Mouse (Mus musculus): ENCODE measurements at regions not wholly inside any gene's neighbourhood (a gene's known extent, or its start where the extent isn't known, plus 50 kb on each side); places are given as distances from the start of the nearest gene placed in this dataset.
"Not testable (repeated sequence)": the region's sequence is repeated elsewhere in the genome, so short reads cannot be mapped to it uniquely, and the experiment has no call there.

DNA sequence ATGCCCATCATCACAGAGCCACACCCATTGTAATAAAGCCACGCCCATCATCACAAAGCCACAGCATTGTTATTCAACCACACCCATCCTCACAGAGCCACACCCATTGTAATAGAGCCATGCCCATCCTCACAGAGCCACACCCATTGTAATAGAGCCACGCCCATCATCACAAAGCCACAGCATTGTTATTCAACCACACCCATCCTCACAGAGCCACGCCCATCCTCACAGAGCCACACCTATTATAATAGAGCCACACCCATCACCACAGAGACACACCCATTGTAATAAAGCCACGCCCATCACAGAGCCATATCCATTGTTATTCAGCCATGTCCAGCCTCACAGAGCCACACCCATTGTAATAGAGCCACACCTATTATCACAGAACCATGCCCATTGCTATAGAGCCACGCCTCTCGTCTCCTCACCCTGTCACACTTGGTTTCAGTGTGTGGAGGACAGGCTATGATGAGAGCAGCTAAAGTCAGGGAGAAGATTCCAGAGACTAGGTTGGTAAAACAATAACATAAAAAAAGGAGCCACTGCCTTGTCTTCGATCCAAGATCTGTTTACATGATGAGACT, 85.6 kb downstream of the Gxylt1 start:
- DNase-seq (ENCODE audit: low read depth): no peak

DNA sequence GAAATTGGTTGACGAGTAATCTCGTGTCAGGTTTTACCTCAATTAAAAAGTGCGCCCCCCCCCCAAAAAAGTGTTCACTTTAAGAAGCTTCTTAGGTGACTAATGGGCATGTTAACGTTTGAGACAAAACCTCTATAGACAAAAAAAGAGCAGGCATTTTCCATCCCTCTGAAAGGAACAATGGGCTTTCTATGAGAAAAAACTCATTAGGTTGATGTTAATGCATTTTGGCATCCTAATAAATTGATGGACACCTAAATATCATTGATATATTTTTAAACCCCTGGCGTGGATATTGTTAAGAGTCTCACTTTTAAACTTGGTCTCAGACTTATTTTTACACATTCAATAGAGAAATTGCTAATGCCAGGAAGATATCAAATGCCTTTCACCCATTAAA, 98.8 kb downstream of the Gxylt1 start:
- DNase-seq (ENCODE audit: low read depth): no peak

DNA sequence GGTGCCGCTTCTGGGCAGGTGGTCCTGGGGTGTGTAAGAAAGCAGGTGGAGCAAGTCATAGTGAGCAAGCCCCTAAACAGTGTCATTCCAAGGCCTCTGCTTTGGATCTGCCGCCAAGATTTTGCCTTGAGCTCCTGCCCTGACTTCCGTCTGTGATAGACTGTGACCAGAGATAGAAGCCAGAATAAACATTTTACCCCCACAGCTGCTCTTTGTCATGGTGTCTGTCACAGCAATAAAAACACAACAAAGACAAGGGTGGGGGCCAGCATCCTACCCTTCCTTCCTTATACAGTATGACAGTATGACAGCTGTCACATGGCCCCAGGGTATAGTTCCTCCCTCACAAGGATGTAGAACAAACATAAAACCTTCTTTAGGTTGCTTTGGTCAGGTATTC, 106.2 kb downstream of the Gxylt1 start:
- DNase-seq (ENCODE audit: low read depth): no peak

DNA sequence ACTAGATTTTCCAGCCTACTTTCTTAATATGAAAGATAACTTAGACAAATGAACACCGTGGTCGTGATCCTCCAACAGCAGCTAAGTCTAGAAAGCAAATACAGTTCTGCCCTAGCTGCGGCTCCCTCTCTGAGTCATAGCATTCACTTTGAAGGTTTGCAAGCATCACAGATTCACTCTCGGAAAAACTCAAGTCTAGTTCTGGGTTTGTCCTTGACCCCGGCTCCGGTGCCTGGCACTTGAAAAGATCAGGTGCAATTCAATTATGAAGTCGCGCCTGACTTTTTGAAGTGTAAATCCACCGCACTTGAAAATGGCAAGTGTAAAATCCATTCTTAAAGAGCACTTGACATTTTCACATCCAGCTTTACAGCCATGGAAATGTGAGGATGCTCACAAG, 107.5 kb downstream of the Gxylt1 start:
- no peak for DNase-seq (ENCODE audit: low read depth)

DNA sequence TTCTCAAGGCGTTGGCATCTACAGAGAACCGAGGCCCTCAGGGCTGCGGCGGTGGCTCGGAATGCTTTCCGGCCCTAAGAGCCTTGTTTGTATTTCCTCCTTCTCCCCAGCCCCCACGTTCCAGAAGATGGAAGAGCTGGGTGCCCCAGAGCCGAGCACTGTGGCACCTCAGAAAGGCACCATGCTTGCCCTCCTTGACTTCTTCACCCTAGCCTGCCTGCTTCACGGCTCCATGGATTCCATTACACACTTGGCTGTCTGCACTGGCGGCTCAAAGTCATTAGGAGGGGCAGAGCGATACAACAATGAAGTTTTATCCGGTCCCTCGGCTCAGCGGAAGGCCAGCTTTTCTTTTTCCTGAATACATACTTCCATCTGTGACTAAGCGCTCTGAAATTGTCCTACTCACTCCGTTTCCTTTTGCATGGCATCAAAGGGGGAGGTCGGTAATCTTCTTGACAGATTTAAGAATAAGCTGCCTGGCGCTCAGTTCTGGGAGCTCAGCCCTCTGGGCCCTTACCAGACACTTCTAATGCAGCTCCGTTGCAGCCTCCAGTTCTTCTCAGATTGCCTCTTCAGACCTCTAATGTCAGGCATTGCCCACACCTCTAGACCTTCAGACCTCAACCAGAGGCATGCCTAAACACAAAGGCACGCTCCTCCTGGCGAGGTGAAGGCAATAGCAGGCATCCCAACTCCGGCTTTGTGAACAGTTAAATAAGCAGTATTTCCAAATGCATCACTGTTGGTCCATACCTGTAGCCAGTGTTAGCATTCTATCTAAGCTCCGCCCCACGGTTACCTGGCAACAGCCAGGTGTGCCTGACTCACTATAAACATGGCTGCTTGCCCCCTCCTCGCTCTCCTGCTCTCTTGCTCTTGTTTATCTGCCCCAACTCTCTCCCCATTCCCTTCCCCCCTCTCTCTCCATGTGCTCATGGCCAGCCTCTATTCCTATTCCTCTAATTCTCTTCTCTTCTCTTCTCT, 112.8 kb downstream of the Gxylt1 start:
- no peak for DNase-seq (ENCODE audit: low read depth)

DNA sequence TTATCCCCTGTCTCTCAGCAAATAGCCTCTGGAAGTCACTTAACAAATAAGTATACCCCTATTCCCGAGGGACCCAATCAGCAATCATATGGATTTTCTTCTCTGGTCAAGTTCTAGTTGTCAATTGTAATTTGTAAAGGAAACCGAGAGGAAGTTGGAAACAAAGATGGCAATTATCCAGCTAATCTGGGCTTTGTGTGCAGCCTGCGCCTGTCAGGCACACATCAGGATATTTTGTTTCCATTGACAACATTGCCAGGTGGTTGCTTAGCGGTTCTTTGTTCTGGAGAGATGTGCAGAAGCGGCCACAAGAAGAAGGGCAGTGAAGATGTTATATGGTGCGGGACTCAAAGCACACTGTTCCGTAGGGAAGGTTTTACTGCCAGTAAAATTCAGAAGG, 113.7 kb downstream of the Gxylt1 start:
- DNase-seq (ENCODE audit: low read depth): no peak

DNA sequence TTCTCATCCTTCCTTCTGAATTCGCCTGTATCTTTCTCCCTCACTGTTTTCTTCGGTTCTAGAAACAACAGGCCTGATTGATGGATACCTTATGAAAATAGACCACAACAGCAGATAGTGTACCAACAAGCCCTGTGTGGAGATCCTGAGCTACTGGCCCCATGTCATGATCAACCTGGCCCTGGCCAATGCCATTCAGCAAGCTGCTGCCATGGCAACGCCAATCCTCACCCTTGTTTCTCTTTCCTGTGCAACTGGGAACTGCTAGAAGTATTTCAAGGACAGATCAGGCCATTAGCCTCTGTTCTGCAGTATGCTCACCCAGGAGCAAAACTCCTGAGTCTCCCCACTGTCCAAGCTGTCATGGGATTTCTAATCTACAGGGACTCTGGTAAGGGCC, 119.2 kb downstream of the Gxylt1 start:
- no peak for DNase-seq (ENCODE audit: low read depth)

DNA sequence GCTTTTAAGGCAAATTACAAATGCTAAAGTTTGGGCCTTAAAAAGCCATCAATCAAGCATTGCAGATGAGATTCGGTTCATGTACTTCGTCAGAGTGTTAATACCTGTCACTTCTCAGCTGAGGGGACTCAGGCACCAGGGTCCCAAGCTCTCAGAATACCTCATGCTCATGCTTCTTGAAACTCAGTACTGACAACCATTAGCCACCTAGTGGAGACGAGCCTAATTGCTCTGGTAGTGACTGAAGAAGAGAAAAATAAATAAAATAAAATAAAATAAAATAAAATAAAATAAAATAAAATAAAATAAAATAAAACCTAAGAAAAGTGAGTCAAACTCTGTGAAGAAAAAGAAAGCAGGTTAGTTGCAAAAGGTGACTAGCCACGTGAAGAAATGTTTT, 121.0 kb downstream of the Gxylt1 start:
- no peak for DNase-seq (ENCODE audit: low read depth)

DNA sequence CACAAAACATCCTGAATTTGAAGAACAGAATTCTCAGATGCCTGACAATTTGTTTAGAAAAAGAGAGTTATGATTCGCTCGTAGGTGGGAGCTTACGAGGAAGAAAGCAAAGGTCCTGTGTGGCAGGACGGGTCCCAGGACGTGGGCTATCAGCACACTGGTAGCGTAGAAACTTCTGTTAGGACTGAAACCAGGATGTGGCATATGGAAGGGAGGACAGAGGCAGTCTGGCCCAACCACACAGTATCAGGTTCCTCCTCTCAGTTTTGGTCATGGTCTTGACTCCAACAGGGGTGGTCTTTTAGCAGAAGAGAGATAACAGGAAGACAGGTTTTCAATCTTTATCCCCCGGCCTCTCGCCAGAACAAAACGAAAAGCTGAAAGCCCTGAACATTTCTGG, 130.1 kb downstream of the Gxylt1 start:
- DNase-seq (ENCODE audit: low read depth): no peak

DNA sequence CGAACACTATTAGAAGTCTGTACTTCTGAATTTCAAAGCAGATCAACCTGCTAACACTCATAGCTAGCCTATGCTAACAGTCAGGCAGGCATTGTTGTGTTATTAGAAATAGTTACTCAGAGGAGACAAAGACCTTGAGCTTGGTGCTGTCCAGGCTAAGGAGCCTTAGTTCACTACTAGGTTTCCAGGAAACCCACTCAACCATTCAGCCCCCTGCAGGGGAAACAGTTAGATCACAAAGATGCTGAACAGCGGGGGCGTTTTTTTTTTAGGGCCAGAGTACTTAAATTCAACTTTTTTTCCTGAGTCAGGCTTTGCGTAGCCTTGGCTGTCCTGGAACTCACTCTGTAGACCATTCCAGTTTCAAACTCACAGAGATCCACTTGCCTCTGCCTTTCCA, 130.7 kb downstream of the Gxylt1 start:
- no peak for DNase-seq (ENCODE audit: low read depth)

DNA sequence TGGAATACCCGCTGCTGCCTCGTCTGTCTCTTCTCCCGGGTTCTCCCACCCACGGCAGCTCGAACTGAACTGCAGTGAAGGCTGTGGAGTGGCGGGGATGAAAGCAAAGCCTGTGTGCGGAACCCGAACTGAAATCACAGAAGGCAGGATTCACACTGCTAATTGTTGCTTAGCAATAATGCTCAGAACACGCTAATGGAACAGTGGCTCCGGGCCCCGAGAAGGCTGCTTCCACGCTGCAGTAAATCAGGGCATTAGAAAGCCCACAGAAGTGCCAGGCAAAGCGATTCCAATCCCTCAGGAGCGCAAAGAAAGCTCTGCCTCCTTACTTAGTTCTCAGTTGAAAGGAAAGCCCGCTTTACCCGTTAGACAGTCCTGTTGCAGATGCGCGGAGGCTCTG, 141.6 kb downstream of the Gxylt1 start:
- DNase-seq (ENCODE audit: low read depth): no peak

DNA sequence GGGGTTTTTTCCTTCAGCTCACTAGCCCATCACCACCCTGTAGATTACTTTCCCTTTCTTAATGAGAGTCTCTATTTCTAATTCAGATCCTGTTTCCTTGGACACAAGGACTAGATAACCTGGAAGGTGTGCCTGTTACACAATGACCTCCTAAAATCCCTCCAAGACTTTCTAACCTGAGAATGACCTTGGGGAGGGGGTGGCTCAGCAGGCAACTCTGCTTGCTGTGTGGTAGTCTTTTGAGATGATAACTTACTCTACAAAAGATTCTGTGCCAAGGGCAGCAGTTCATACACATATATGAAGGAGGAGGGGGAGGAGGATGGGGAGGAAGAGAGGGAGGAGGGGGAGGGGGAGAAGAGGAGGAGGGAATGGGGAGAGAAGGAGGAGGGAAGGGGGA, 143.9 kb downstream of the Gxylt1 start:
- no peak for DNase-seq (ENCODE audit: low read depth)

DNA sequence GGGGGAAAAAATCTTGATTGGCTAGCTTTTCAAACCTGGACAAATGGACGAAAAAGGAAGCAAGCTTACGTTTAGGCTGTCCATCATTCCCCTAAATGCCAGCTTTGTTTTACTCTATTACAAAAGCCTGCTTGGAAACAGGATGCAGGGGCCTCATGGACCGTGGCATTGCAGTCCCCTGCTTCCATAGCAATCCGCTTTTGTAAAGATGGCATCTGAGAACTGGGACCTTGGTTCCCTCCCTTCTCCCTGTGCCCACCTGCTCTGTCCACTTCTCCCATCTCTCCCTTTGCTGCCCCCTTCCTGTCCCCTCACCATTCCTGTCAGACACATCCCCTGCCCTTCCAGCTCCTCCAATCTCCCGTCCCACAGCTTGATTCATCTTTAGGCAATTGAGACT, 149.7 kb downstream of the Gxylt1 start:
- no peak for DNase-seq (ENCODE audit: low read depth)

DNA sequence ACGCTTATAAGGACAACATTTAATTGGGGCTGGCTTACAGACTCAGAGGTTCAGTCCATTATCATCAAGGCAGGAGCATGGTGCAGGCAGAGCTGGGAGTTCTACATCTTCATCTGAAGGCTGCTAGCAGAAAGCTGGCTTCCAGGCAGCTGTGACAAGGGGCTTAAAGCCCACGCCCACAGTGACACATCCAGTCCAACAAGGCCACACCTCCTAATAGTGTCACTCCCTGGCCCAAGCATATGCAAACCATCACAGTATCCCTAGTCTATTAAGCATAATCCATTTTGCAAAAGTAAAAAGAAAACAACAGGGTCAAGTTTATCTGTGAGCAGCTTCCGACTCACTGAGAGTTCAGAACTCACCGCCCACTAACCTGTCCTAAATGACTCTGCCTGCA, 153.8 kb downstream of the Gxylt1 start:
- DNase-seq (ENCODE audit: low read depth): no peak

DNA sequence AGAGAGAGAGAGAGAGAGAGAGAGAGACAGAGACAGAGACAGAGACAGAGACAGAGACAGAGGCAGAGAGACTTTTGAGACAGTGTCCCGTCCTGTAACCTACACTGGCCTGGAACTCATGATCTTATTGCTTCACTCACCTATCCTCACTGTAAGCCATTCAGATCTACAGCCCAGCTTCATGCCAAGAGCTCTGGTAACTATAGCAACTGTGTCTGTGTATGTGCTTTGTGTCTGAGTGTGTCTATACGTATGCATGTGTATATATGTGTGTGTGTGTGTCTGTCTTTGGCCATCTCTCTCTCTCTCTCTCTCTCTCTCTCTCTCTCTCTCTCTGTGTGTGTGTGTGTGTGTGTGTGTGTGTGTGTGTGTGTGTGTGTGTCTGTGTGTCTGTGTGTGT, 157.2 kb downstream of the Gxylt1 start:
- not testable (repeated sequence) for DNase-seq (ENCODE audit: low read depth)

DNA sequence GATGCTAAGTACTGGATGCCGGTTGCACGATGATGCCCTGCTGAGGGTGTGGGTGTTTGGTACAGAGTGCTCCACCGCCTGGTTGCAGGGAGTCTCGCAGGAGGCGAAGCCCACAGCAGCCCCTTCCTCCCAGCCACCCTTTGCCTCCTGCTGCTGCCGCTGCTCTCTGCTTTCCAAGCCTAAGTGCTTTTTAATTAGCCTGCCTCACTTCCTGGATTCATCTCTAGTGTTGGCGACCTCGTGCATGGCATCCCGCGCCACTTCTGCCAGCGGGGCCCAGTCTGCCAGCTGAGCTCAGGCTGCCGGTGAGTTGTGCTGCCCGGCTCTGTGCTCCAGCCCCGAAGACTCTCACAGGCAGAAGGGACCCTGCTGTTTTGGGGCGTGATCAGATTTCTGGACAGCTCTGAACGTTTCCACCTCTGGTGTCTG, 159.3 kb downstream of the Gxylt1 start:
- DNase-seq (ENCODE audit: low read depth): no peak

DNA sequence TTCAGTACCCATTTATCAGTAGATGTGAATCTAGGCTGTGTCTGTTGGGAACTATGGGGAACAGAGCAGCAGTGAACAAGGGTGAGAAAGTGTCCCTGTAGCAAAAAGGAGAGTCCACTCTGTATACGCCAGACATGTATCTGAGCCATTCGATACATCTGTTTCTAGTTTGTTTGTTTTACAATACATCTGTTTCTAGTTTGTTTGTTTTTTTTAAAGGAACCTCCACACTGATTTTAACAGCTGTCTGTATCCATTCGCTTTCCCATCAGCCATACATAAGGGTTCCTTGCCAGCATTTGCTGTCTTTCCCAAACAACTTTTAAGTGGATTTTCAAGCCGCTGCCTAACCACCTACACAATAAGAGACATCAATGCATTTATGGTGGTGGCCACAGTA, 170.0 kb downstream of the Gxylt1 start:
- no peak for DNase-seq (ENCODE audit: low read depth)

DNA sequence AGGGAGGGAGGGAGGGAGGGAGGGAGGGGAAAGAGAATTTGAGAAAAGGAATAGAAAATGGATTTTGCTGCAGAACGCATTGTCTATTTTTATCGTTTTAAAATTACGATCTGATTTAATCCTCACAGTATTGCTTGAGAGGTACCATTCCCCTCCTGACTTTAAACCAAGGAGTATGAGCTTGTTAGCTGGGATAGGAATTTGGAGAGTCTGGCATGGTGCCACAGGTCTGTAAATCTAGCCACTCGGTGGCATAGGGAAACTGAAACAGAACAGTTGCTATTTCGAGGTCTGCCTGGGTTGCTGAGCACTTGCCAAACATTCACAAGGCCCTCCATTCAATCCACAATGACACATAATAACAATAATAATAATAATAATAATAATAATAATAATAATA, 171.6 kb downstream of the Gxylt1 start:
- DNase-seq (ENCODE audit: low read depth): no peak

DNA sequence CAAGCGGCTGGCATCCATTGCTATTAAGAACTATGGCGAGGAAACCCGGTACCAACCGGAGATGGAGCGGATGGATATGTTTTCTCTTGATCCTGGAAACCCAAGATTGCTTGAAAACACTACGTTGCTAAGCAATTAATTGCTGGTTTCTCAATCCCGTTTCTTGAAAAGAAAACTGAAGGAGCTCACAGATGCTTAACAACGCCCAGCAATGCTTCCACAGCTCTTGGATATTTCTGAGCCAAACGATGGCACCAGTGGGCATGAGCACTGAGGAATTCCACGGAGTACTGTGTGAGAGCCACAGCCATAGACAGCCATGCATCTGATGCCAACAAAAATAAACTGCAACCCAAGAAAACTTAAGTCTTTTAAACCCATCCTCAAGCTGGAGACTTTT, 173.1 kb downstream of the Gxylt1 start:
- DNase-seq (ENCODE audit: low read depth): no peak

DNA sequence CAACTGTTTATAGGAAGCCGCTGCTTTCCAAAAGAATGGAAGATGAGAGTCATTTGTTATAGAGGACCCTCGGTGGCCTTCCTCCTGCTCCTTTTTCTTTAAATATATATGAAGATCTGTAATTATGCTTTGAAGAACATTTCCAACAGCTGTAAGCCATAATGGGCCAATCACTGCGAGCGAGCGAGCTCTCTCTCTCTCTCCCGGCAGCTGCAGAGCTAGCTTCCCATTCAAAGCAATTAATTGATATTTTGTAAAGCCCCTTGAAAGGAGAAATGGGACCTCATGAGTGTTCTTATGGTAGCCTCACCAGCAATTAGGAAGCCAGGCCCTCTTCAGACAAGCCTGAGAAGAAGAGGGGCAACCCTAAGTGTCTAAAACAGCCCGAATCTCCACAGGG, 174.1 kb downstream of the Gxylt1 start:
- DNase-seq (ENCODE audit: low read depth): no peak

DNA sequence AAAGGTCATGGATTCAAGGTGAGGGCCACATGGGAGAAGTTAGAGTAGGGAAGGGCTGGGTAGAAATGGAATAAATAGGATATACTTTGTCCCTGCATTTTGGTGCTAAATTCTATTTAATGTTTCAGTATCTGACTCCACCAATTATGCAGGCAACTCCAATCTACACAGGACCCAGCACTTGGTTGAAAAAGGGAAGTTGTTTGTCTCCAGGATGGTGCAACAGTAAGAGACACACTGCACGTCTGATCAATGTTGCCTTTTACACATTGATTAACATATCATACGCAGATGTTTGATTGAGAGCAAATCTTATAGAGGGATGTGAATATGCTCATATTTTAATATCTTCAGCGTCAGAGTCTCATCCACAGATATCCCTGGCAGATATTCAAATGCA, 175.1 kb downstream of the Gxylt1 start:
- no peak for DNase-seq (ENCODE audit: low read depth)

DNA sequence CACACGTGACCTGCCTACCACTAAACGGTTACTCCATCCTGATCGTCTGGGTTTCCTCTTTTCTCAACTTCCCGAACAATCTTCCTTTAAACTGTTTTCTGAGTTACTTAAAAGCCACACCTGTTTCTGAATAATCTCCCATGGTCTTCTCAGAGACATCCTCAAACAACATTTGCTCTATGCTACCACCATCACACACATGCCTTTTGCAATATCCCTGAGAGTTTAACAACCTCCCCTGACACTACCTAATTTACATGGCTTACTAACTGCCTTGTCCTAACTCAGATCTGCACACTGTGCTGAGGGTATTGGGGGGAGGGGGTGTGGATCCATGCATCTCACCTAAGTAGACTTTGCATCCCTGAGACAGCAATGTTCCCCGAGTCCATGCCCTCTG, 178.6 kb downstream of the Gxylt1 start:
- no peak for DNase-seq (ENCODE audit: low read depth)

DNA sequence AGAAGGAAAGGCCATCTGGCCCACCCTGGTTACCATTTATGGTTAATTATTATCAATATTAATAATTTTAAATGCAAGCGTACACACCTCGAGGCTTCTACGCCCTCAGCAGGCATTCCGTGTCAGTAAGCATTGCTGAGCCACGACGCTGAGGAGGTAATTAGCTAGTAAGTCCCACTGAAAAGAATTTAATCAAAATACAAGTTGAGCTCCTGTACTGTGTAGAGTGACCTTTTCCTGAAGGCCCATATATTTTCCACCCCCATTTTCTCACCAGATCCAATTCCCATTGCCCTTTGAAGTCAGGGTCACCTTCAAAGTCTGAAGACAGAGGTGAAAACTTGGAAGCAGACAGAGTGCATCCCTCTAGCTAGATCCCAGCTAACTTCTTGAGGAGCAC, 179.8 kb downstream of the Gxylt1 start:
- no peak for DNase-seq (ENCODE audit: low read depth)

Data from 416B (cell line).